In the genomic region with DNA sequence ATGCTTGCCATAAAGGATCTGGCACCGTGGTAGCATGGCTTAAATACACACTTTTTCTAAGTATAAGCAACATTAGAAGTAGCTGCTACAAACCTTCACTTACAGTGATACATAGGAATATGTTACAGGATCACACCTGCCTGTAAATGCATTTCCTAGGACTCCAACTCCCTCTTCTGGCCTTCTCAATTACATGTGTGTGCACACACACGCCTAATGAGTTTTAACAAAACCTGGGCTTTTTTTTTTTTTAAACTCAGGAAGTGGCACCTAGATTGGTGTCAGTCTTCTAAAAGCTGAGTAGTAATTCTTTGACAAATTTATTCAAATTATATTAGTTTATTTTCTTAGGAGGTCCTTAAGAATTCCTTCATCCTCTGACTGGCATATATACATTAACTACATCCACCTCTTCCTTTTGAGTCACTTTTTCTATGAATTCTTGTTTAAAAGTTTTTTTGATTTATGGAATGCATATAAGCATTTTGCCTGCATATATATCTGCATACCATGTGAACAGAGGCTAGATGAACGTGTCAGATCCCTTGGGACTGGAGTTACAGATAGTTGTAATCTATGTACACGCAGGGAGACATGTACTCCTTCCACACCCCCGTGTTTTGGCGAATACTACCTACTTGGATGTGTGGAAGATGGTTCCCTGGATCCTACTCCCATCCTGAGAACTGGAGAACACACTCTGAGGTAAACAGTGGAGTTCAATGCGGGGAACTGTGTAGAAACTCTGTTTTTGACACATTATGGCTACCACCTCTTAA, we compare ENCODE assay signal across 21 mouse cellular contexts. TPM values are rescaled to one million over a fixed set of nuclear protein-coding genes. Genes with fewer than 3 reads are reported as not detected.
DNase-seq lines count a peak whose midpoint lies in the region; ATAC-seq lines count a peak whose summit lies in the region.
"Had no signal": no experiment of that assay in that cellular context is flagged by ENCODE, and none has a peak within 500 bp of the region (broad histone marks: within the 10 kb centered on the region; RNA-seq: fewer than 3 reads in every experiment).

No protein-coding gene starts in this region.

- no peak for DNase-seq in liver, embryonic 11.5 days (ENCODE audit: low spot score)
- DNase-seq in embryo, embryonic 9.5 days (ENCODE audit: extremely low spot score) = no peak
- DNase-seq in yolk sac, embryonic 10.5 days (ENCODE audit: low spot score) = no peak
- no peak for DNase-seq in MN1 (ENCODE audit: low spot score)
- DNase-seq in layer of hippocampus, adult 18-20 months (ENCODE audit: low spot score in 2 of 2) = no peak
- DNase-seq: adrenal gland, postnatal 10 days; cerebellum, adult 11 months; cerebellum, adult 9-10 months; cerebellum, postnatal 25 days; gastrocnemius, adult 2 months; gastrocnemius, postnatal 25 days had no signal

- 71% methylated on average over 7 of the region's 7 CpGs for WGBS in kidney, embryonic 14.5 days
- 79% methylated on average over 7 of the region's 7 CpGs for WGBS in kidney, embryonic 15.5 days
- WGBS in liver, embryonic 11.5 days = 77% methylated on average over 7 of the region's 7 CpGs
- 65% methylated on average over 7 of the region's 7 CpGs for WGBS in liver, embryonic 15.5 days (ENCODE audit: insufficient replicate concordance)

- no peak overlapping the region for H3K4me3 ChIP-seq in kidney, embryonic 14.5 days (ENCODE audit: low read length)
- H3K4me3 ChIP-seq in kidney, embryonic 15.5 days (replicated peaks) = no peak overlapping the region
- H3K4me3 ChIP-seq in liver, embryonic 11.5 days (ENCODE audit: low read depth, low read length) = no peak overlapping the region
- no peak overlapping the region for H3K4me3 ChIP-seq in liver, embryonic 15.5 days (replicated peaks)
- H3K4me3 ChIP-seq: embryonic facial prominence, embryonic 13.5 days; forebrain, embryonic 10.5 days; gastrocnemius, adult 2 months; heart, embryonic 12.5 days; hindbrain, embryonic 10.5 days; hindbrain, embryonic 15.5 days had no signal

- H3K9me3 ChIP-seq in kidney, embryonic 14.5 days (ENCODE audit: control insufficient read depth, low read length) = no peaks in the 10 kb centered on the region
- no peaks in the 10 kb centered on the region for H3K9me3 ChIP-seq in kidney, embryonic 15.5 days (replicated peaks)
- no peaks in the 10 kb centered on the region for H3K9me3 ChIP-seq in liver, embryonic 11.5 days (ENCODE audit: control insufficient read depth, low read length)
- no peaks in the 10 kb centered on the region for H3K9me3 ChIP-seq in liver, embryonic 15.5 days (replicated peaks)
- H3K9me3 ChIP-seq: embryonic facial prominence, embryonic 13.5 days; forebrain, embryonic 10.5 days; heart, embryonic 12.5 days; hindbrain, embryonic 10.5 days; hindbrain, embryonic 15.5 days had no signal

- no peak overlapping the region for H3K27ac ChIP-seq in kidney, embryonic 14.5 days (ENCODE audit: low read depth, low read length)
- H3K27ac ChIP-seq in kidney, embryonic 15.5 days = no peak overlapping the region
- no peak overlapping the region for H3K27ac ChIP-seq in liver, embryonic 11.5 days (ENCODE audit: low read depth, low read length)
- peak overlapping the region; percentile 85; the same call in 1 of the 2 replicates for H3K27ac ChIP-seq in liver, embryonic 15.5 days (replicated peaks)
- H3K27ac ChIP-seq: embryonic facial prominence, embryonic 13.5 days; forebrain, embryonic 10.5 days; gastrocnemius, adult 2 months; hindbrain, embryonic 10.5 days; hindbrain, embryonic 15.5 days had no signal

- no peak overlapping the region for H3K9ac ChIP-seq in kidney, embryonic 14.5 days (ENCODE audit: low read depth, low read length)
- H3K9ac ChIP-seq in kidney, embryonic 15.5 days = no peak overlapping the region
- H3K9ac ChIP-seq in liver, embryonic 11.5 days (ENCODE audit: low read depth, low read length) = no peak overlapping the region
- H3K9ac ChIP-seq in liver, embryonic 15.5 days = no peak overlapping the region
- H3K9ac ChIP-seq: embryonic facial prominence, embryonic 13.5 days; heart, embryonic 12.5 days; hindbrain, embryonic 15.5 days had no signal

- H3K36me3 ChIP-seq in kidney, embryonic 14.5 days (ENCODE audit: control insufficient read depth, insufficient read depth, low read length) = peaks cover 44% of the 10 kb centered on the region
- H3K36me3 ChIP-seq in kidney, embryonic 15.5 days = peaks cover 46% of the 10 kb centered on the region
- H3K36me3 ChIP-seq in liver, embryonic 11.5 days (ENCODE audit: control insufficient read depth, insufficient read depth, low read length) = peaks cover 32% of the 10 kb centered on the region
- peaks cover 49% of the 10 kb centered on the region for H3K36me3 ChIP-seq in liver, embryonic 15.5 days (replicated peaks)

- no peaks in the 10 kb centered on the region for H3K27me3 ChIP-seq in kidney, embryonic 14.5 days (ENCODE audit: control insufficient read depth, insufficient read depth, low read length)
- H3K27me3 ChIP-seq in kidney, embryonic 15.5 days = no peaks in the 10 kb centered on the region
- H3K27me3 ChIP-seq in liver, embryonic 11.5 days (replicated peaks; ENCODE audit: control insufficient read depth, insufficient read depth, low read length) = no peaks in the 10 kb centered on the region
- no peaks in the 10 kb centered on the region for H3K27me3 ChIP-seq in liver, embryonic 15.5 days
- H3K27me3 ChIP-seq: embryonic facial prominence, embryonic 13.5 days; heart, embryonic 12.5 days; hindbrain, embryonic 15.5 days had no signal

- no peaks in the 10 kb centered on the region for H3K4me1 ChIP-seq in kidney, embryonic 14.5 days (ENCODE audit: control insufficient read depth, insufficient read depth, low read length)
- no peaks in the 10 kb centered on the region for H3K4me1 ChIP-seq in kidney, embryonic 15.5 days
- H3K4me1 ChIP-seq in liver, embryonic 11.5 days (replicated peaks; ENCODE audit: control insufficient read depth, insufficient read depth, low read length) = peaks cover 7% of the 10 kb centered on the region
- H3K4me1 ChIP-seq in liver, embryonic 15.5 days (replicated peaks) = peaks cover 53% of the 10 kb centered on the region
- H3K4me1 ChIP-seq: embryonic facial prominence, embryonic 13.5 days; forebrain, embryonic 10.5 days; heart, embryonic 12.5 days; hindbrain, embryonic 10.5 days; hindbrain, embryonic 15.5 days had no signal

- ATAC-seq in kidney, embryonic 14.5 days (ENCODE audit: low FRiP score, low TSS enrichment) = 0 out of 2 replicates have a peak, but pooled peaks have one; percentile 19
- no peak for ATAC-seq in kidney, embryonic 15.5 days (replicated peaks; ENCODE audit: low FRiP score)
- ATAC-seq in liver, embryonic 11.5 days (replicated peaks; ENCODE audit: low FRiP score) = peak; percentile 26; the same call in 1 of the 2 replicates
- ATAC-seq in liver, embryonic 15.5 days (ENCODE audit: insufficient read depth) = peak; percentile 61
- ATAC-seq: forebrain, embryonic 14.5 days had no signal

- H3K4me2 ChIP-seq in kidney, embryonic 14.5 days (replicated peaks; ENCODE audit: low read depth, low read length) = no peak overlapping the region
- no peak overlapping the region for H3K4me2 ChIP-seq in kidney, embryonic 15.5 days
- no peak overlapping the region for H3K4me2 ChIP-seq in liver, embryonic 11.5 days
- H3K4me2 ChIP-seq in liver, embryonic 15.5 days = no peak overlapping the region; the same call in 1 of the 2 replicates
- H3K4me2 ChIP-seq: embryonic facial prominence, embryonic 13.5 days; heart, embryonic 12.5 days; hindbrain, embryonic 15.5 days had no signal

RNA-seq across cellular contexts. Expression of a gene that starts 9.8 kb away (rescaled TPM):
- 3.6 and 5.0 TPM in 2 replicates for polyA plus RNA-seq in kidney, embryonic 14.5 days (2014; fragmentation: Nextera tagmentation; extraction: Ambion mirVana)
- 3.7 and 3.9 TPM in 2 replicates for polyA plus RNA-seq in kidney, embryonic 15.5 days (2015; fragmentation: Nextera tagmentation; extraction: Ambion mirVana)
- polyA plus RNA-seq in liver, embryonic 11.5 days (2014; fragmentation: Nextera tagmentation; extraction: Ambion mirVana) = 1.1 TPM in 2 replicates
- 0.89 and 0.90 TPM in 2 replicates for polyA plus RNA-seq in liver, embryonic 15.5 days (2015; fragmentation: Nextera tagmentation; extraction: Ambion mirVana)
- total RNA-seq in layer of hippocampus, adult 18-20 months (2021) = under 1 TPM; 0.32 to 0.41 TPM
- total RNA-seq: granulocyte monocyte progenitor cell, adult 5-6 weeks had no signal

RNA-seq across cellular contexts. Expression of a gene that starts 25.1 kb away (rescaled TPM):
- 71.3 and 78.2 TPM in 2 replicates for polyA plus RNA-seq in kidney, embryonic 14.5 days (2014; fragmentation: Nextera tagmentation; extraction: Ambion mirVana)
- 50.3 and 62.9 TPM in 2 replicates for polyA plus RNA-seq in kidney, embryonic 15.5 days (2015; fragmentation: Nextera tagmentation; extraction: Ambion mirVana)
- 104 and 125 TPM in 2 replicates for polyA plus RNA-seq in liver, embryonic 11.5 days (2014; fragmentation: Nextera tagmentation; extraction: Ambion mirVana)
- polyA plus RNA-seq in liver, embryonic 15.5 days (2015; fragmentation: Nextera tagmentation; extraction: Ambion mirVana) = 55.6 and 57.5 TPM in 2 replicates
- total RNA-seq in layer of hippocampus, adult 18-20 months (2021) = 10 to 100 TPM; 41.8 to 44.5 TPM
